Mouse (Mus musculus): ENCODE measurements at regions not wholly inside any gene's neighbourhood (a gene's known extent, or its start where the extent isn't known, plus 50 kb on each side); places are given as distances from the start of the nearest gene placed in this dataset.

DNA sequence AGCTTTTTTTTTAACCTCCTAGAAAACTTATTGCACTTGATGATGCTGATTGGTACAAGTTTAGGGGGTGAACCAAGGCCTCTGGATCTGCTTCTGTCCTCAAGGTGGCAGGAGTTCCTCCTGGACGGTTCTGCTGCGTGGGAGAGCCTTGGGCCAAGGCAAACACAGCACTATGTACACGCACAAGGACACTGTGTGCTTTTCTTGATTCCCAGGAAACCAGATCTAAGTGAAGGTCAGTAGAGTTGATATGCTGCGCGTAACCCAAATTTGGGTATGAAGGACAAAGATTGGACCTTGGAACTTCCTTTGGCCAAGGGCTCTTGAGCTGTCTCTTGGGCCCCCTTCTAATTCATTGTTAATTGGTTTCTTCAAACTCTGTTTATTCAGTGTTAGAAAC lies 51.3 kb upstream of the Lifr start:
- Histone ChIP-seq H3K9ac (ENCODE audit: low read depth, low read length) (no peak overlapping the region), H3K27me3 (replicated peaks; ENCODE audit: control insufficient read depth, insufficient read depth, low read length) (no peaks in the 10 kb centered on the region), H3K4me2 (replicated peaks; ENCODE audit: low read depth) (no peak overlapping the region), H3K27ac (ENCODE audit: low read depth, low read length) (no peak overlapping the region), H3K4me1 (replicated peaks; ENCODE audit: control insufficient read depth, insufficient read depth, low read length) (no peaks in the 10 kb centered on the region), H3K9me3 (ENCODE audit: control insufficient read depth) (no peaks in the 10 kb centered on the region), H3K36me3 (ENCODE audit: control insufficient read depth, insufficient read depth) (no peaks in the 10 kb centered on the region), H3K4me3 (ENCODE audit: low read depth, low read length) (no peak overlapping the region)
- WGBS: 84% methylated on average over 5 of the region's 5 CpGs
- no peak for ATAC-seq
- TF ChIP-seq CTCF (IDR thresholded peaks at IDR 0.05; ENCODE audit: low read depth): no peak

DNA sequence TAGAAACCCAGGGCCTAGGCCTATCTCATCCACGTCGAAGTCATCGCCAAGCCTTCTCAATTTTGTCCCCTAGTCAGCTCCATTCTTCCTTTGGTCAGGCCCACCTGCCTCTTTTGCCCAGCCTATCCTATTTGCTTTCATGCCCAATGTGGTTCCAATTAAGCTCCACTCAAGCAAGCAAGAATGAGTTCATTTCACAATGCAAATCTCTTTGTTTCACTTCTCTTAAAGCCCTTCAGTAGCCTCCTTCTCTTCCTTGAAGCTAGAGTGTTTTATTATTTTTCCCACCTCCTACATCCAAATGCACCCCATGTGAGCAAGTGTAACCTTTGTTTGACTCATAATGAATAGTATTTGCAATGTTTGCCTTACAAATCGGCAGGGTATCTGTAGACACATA lies 50.6 kb upstream of the Lifr start:
- H3K27ac ChIP-seq (ENCODE audit: low read depth, low read length): no peak overlapping the region
- no peaks in the 10 kb centered on the region for H3K27me3 ChIP-seq (replicated peaks; ENCODE audit: control insufficient read depth, insufficient read depth, low read length)
- no peak overlapping the region for H3K9ac ChIP-seq (ENCODE audit: low read depth, low read length)
- no peaks in the 10 kb centered on the region for H3K9me3 ChIP-seq (ENCODE audit: control insufficient read depth)
- no peaks in the 10 kb centered on the region for H3K36me3 ChIP-seq (ENCODE audit: control insufficient read depth, insufficient read depth)
- TF ChIP-seq CTCF (IDR thresholded peaks at IDR 0.05; ENCODE audit: low read depth): no peak
- H3K4me3 ChIP-seq (ENCODE audit: low read depth, low read length): no peak overlapping the region
- ATAC-seq: no peak
- 86% methylated on average over 4 of the region's 4 CpGs for WGBS
- no peak overlapping the region for H3K4me2 ChIP-seq (replicated peaks; ENCODE audit: low read depth)
- no peaks in the 10 kb centered on the region for H3K4me1 ChIP-seq (replicated peaks; ENCODE audit: control insufficient read depth, insufficient read depth, low read length)

Data from intestine, postnatal 0 days (tissue).